Mouse (Mus musculus): ENCODE results near the gene Rab2b.
"Not testable (repeated sequence)": the region's sequence is repeated elsewhere in the genome, so short reads cannot be mapped to it uniquely, and the experiment has no call there.

Gene Rab2b

GRCm38 (mm10) chr14:52278932-52279746 lies at the start of gene Rab2b, which contains the start of gene Tox4:
Gene Rab2b (minus strand): TSS chr14:52279545.
Gene Tox4 (plus strand): TSS chr14:52279146.
- DNase-seq, result peak; percentile 100

- DNase-seq, result peak; percentile 22
Measured at GRCm38 (mm10) chr14:52327910-52328812, 48.8 kb upstream of the Rab2b start, which contains the start of gene Sall2. Gene Sall2 (minus strand): TSS chr14:52328762.

- DNase-seq, result peak; percentile 56
Measured at GRCm38 (mm10) chr14:52327375-52327901, 48.1 kb upstream of the Rab2b start.

GRCm38 (mm10) chr14:52325890-52326289 lies 46.5 kb upstream of the Rab2b start:
- DNase-seq, result peak; percentile 61

- DNase-seq, result no peak
Measured at GRCm38 (mm10) chr14:52319361-52319760, 40.0 kb upstream of the Rab2b start.

- peak; percentile 74 for DNase-seq
Measured at GRCm38 (mm10) chr14:52316441-52317225, 37.3 kb upstream of the Rab2b start.

GRCm38 (mm10) chr14:52315792-52316440 lies 36.6 kb upstream of the Rab2b start:
- peak; percentile 89 for DNase-seq

- no peak for DNase-seq
Measured at GRCm38 (mm10) chr14:52315283-52315780, 36.0 kb upstream of the Rab2b start.

GRCm38 (mm10) chr14:52314808-52315150 lies 35.4 kb upstream of the Rab2b start:
- no peak for DNase-seq

- no peak for DNase-seq
Measured at GRCm38 (mm10) chr14:52313931-52314807, 34.8 kb upstream of the Rab2b start.

GRCm38 (mm10) chr14:52310906-52311305 lies 31.6 kb upstream of the Rab2b start:
- DNase-seq, result no peak

GRCm38 (mm10) chr14:52310343-52310742 lies 31.0 kb upstream of the Rab2b start:
- DNase-seq, result not testable (repeated sequence)

GRCm38 (mm10) chr14:52306100-52306499 lies 26.8 kb upstream of the Rab2b start:
- no peak for DNase-seq

GRCm38 (mm10) chr14:52304644-52305271 lies 25.4 kb upstream of the Rab2b start, which contains the start of gene Mettl3:
Gene Mettl3 (minus strand): TSS chr14:52305128.
- peak; percentile 98 for DNase-seq

- DNase-seq, result not testable (repeated sequence)
Measured at GRCm38 (mm10) chr14:52303517-52303916, 24.2 kb upstream of the Rab2b start.

GRCm38 (mm10) chr14:52295558-52296264 lies 16.4 kb upstream of the Rab2b start:
- DNase-seq, result peak; percentile 68

GRCm38 (mm10) chr14:52284191-52284590 lies 4.8 kb upstream of the Rab2b start:
- no peak for DNase-seq

- no peak for DNase-seq
Measured at GRCm38 (mm10) chr14:52283629-52284028, 4.3 kb upstream of the Rab2b start.

- no peak for DNase-seq
Measured at GRCm38 (mm10) chr14:52279747-52280120, 389 bp upstream of the Rab2b start.
